Comparison of ENCODE assay signal across 8 mouse cellular contexts in genomic region chr11:104624791-104625391, GRCm38 (mm10). TPM values are rescaled to one million over a fixed set of nuclear protein-coding genes. Genes with fewer than 3 reads are reported as not detected.
DNase-seq lines count a peak whose midpoint lies in the region; ATAC-seq and TF ChIP-seq lines count a peak whose summit lies in the region.

No protein-coding gene starts in this region.

- H3K27me3 ChIP-seq in intestine, postnatal 0 days (replicated peaks; ENCODE audit: control insufficient read depth, insufficient read depth, low read length): no peaks in the 10 kb centered on the region
- H3K27me3 ChIP-seq in small intestine, adult 2 months (ENCODE audit: control insufficient read depth, insufficient read depth, low read length): no peaks in the 10 kb centered on the region

- DNase-seq in cerebellum, adult 11 months: peak; percentile 50
- DNase-seq in cerebellum, postnatal 10 days: no peak
- peak; percentile 85 for DNase-seq in NIH3T3 (ENCODE audit: low read depth)
- peak; percentile 76 for DNase-seq in gastrocnemius, adult 2 months
- no peak for DNase-seq in right cerebral cortex, postnatal 10 days (ENCODE audit: low spot score in 2 of 2)
- DNase-seq in right cerebral cortex, postnatal 14 days: no peak

- intact Hi-C loops in gastrocnemius, adult 2 months (cut with DNase I): no loop called here

- H3K4me1 ChIP-seq in intestine, postnatal 0 days (replicated peaks; ENCODE audit: control insufficient read depth, insufficient read depth, low read length): 0 out of 2 replicates have a peak, but pooled peaks cover 3% of the 10 kb centered on the region
- H3K4me1 ChIP-seq in small intestine, adult 2 months (ENCODE audit: control insufficient read depth, insufficient read depth, insufficient read length, low read length): peaks cover 7% of the 10 kb centered on the region; the same call in 1 of the 2 replicates

- no peaks in the 10 kb centered on the region for H3K36me3 ChIP-seq in intestine, postnatal 0 days (ENCODE audit: control insufficient read depth, insufficient read depth)
- no peaks in the 10 kb centered on the region for H3K36me3 ChIP-seq in small intestine, adult 2 months (ENCODE audit: control insufficient read depth, insufficient read depth, low read length)

- peak overlapping the region; percentile 79 for H3K27ac ChIP-seq in gastrocnemius, adult 2 months
- H3K27ac ChIP-seq in intestine, postnatal 0 days (ENCODE audit: low read depth, low read length): peak overlapping the region; percentile 60
- peak overlapping the region; percentile 57 for H3K27ac ChIP-seq in small intestine, adult 2 months (ENCODE audit: insufficient read depth, low read depth, low read length)

- peak; percentile 34 for ATAC-seq in intestine, postnatal 0 days

- no peak overlapping the region for H3K4me2 ChIP-seq in intestine, postnatal 0 days (replicated peaks; ENCODE audit: low read depth)

- H3K9ac ChIP-seq in intestine, postnatal 0 days (ENCODE audit: low read depth, low read length): no peak overlapping the region

- TF ChIP-seq POLR2A in small intestine, adult 2 months (IDR thresholded peaks at IDR 0.05; ENCODE audit: low read depth, low read length): no peak

- WGBS in intestine, postnatal 0 days: 31% methylated on average over 6 of the region's 6 CpGs
- WGBS in small intestine, adult 2 months: 41% methylated on average over 6 of the region's 6 CpGs

- no peaks in the 10 kb centered on the region for H3K9me3 ChIP-seq in intestine, postnatal 0 days (ENCODE audit: control insufficient read depth)

- TF ChIP-seq CTCF in gastrocnemius, adult 2 months (IDR thresholded peaks at IDR 0.05): no peak
- TF ChIP-seq CTCF in intestine, postnatal 0 days (IDR thresholded peaks at IDR 0.05; ENCODE audit: low read depth): no peak
- TF ChIP-seq CTCF in small intestine, adult 2 months (IDR thresholded peaks at IDR 0.05; ENCODE audit: extremely low read depth, insufficient read length, insufficient replicate concordance, low read depth, low read length): no peak

- H3K4me3 ChIP-seq in gastrocnemius, adult 2 months: peak overlapping the region; percentile 5; the same call in 1 of the 2 replicates
- no peak overlapping the region for H3K4me3 ChIP-seq in intestine, postnatal 0 days (ENCODE audit: low read depth, low read length)
- no peak overlapping the region for H3K4me3 ChIP-seq in small intestine, adult 2 months (ENCODE audit: low read depth, low read length)

RNA-seq across cellular contexts. Expression of gene Itgb3, which starts 17.1 kb away (rescaled TPM):
- total RNA-seq in gastrocnemius, adult 2 months (2021): 1 to 10 TPM in 1 of 2 experiments, under 1 TPM in 1; 0.54 to 1.3 TPM
- 5.3 and 6.1 TPM in 2 replicates for polyA plus RNA-seq in intestine, postnatal 0 days (2015; fragmentation: Nextera tagmentation; extraction: Ambion mirVana)
- 5.3 and 7.2 TPM in 2 replicates for polyA plus RNA-seq in small intestine, adult 2 months (2012; rRNA removed)

Comparison
In these comparisons a context has a peak if more than half of its experiments do, and no peak if none do; other contexts are left out.
1. DNase-seq: peak in cerebellum, adult 11 months (single experiment), NIH3T3 (single experiment) and gastrocnemius, adult 2 months (single experiment); none in cerebellum, postnatal 10 days (0 of 2), right cerebral cortex, postnatal 10 days (0 of 2) and right cerebral cortex, postnatal 14 days (single experiment).
2. Peak in every context shown above with its lines, with median percentiles within 50 percentile points of each other: H3K27ac ChIP-seq.